Mouse (Mus musculus) cerebellum, postnatal 36 days (tissue): Measurements from ENCODE around the gene Igsf3.

Experiments
- DNase-seq, 2 experiments: peaks; one replicate each; pipeline ENCODE4 v3.0.0; 2021 to 2022; ENCODE audit warnings: mixed read lengths in 2 of 2

Igsf3 gene

DNA sequence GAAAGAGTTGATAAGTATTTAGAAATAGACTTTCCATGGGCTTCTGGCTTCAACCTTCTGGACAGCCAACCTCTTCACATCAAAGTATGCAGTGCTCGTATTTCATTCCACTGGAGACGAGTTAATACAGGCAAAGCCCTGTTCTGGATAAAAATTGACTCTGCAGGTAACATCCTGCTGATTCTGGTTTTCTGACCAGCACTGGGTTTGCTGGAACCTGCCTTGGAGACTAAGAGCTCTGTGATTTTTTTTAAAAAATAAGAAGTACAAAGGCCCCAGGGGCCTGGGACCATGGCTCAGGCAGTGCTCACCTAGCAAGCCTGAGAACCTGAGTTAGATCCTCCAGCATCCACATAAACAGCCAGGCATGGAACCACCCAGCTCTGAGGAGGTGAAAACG, 130.9 kb downstream of the Igsf3 start:
- no peak for DNase-seq

DNA sequence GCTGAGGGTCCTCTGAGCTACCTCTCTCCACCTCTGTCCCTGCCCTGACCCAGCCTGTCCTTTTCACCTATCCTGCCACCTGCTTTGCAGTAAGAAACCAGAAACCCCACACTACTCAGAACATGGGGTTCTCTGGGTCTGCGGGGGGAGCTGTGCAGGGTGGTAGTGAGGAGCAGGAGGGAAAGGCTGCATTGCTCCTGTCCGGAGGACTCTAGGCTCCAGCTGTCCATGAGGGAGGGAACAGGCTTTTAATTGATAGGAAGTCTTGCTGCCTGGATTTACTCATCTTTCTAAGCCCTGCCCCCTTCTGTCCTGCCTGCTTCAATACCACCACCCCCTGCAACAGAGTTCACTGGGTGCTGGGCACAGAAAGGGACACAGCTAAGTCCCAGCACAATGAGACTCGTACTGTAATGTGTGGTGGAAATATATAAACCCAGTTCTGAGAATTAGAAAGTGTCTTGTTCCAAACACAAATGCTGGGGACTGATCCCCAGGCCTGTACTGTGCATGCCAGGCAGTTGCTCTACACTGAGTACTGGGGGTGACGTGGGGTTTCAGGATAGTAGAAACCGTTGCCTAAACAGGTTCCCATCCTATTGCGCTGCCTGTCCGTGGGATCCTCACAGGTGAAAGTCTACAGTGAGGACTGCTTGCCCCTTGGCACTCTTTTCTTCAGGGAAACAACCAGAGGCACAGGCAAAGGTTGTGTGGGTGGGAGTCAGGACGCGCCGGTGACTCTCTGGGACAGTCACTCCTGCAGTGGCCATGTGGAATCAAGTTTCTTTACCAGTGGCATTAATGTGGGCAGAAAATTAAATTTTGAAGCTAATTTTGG, 133.0 kb downstream of the Igsf3 start:
- no peak for DNase-seq

DNA sequence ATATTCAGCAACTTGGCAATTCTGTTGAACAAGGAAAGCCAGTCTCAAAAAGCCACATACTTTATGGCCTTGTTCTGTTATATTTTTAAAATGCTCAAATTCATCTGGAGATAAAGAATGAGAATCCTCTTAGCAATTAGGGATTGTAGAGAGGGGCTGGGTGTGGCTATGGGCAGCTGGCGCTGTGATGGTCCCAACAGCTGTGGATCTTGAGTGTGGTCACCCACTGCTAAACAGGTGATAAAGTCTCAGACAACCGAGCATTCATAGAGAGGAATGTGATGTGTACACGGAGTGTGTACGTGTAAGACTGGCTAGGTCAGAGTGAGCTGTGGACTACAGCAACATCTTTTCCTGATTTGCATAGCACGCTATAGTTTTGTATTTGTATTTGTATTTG, 133.7 kb downstream of the Igsf3 start:
- no peak for DNase-seq
